Mouse (Mus musculus) ovary, postnatal 14 days (tissue): ENCODE measurements at regions not wholly inside any gene's neighbourhood (a gene's known extent, or its start where the extent isn't known, plus 50 kb on each side); places are given as distances from the start of the nearest gene placed in this dataset.
A peak's percentile ranks its signal among the peaks of the same experiment; 100 is the strongest.

Experiments
- DNase-seq: peaks from one replicate; pipeline ENCODE4 v3.0.0; 2022; ENCODE audit warnings: low spot score

GRCm38 (mm10) chr3:134105567-134105966 lies 130.7 kb upstream of the Cxxc4 start:
- DNase-seq = no peak

DNA sequence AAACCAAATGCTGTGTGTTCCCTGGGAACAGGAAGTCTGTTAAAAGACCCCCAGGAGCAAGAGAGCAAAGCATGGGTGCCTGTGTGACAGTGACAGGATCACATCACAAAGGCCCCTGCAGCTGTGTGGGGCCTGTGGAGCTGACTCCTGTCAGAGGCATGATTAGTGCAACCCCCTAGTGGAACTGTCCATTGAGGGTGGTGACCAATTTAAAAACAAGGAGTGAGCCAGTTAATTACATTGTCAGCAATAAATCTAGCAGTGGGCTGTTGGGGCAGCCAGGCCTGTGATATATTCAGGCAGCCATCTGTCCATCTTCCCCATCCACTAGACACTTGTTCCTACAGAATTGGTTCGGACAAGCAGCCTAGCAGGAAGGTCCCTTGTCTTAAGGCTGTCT lies 121.8 kb upstream of the Cxxc4 start:
- no peak for DNase-seq

DNA sequence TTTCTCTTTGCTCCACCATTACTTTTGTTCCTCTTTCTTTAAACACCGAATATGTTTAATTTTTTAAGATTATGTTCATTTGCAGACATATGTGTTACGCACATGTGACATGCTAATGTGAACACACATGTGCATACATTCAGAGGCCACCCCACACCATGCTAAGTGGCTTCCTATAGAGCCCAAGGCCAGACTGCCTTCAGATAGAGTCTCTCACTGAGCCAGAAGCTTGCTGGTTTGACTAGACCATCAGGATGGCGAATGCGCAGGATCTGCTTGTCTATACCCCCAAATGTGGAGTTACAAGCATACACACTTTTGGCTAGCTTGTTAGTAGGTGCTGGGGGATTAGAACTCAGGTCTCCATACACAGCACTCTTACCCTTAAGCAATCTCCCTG lies 121.3 kb upstream of the Cxxc4 start:
- no peak for DNase-seq

GRCm38 (mm10) chr3:134118898-134119297 lies 117.4 kb upstream of the Cxxc4 start:
- no peak for DNase-seq

DNA sequence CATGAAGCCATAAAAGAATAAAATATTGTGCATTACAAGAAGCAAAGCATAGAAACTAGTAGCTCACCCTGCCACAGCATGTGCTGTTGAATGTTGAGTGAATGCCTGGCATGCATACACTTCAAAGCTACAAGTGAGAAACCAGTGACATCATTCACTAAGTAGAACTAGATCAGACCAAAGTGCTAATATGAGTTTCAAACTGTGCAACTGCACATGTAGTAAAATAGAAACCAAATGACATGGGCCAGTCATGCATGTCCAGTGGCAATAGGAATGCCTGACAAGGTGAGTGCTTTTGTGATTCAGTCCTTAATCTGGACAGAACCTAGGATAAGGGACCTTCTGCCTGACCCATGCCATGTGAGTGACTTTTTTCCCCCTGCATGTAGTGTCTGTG lies 111.3 kb upstream of the Cxxc4 start:
- no peak for DNase-seq

DNA sequence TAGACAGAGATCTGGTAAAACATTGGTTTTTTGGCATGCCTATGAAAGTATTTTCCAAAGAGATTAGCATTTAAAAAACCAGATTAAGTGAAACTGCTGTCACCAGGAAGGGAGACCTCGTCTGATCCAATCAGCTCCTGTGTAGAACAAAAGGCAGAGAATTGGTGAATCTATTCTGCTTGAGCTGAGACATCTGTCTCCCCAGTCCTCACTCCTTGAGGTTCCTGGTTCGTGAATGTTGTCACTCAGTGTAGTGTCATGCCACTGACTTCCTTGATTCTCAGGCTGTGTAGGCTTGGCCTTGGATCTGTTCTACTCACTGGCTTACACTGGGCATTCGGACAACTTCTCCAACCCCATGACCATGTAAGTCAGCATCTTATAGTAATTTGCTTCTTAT lies 105.9 kb upstream of the Cxxc4 start:
- no peak for DNase-seq

GRCm38 (mm10) chr3:134145251-134145650 lies 91.0 kb upstream of the Cxxc4 start:
- DNase-seq = no peak

DNA sequence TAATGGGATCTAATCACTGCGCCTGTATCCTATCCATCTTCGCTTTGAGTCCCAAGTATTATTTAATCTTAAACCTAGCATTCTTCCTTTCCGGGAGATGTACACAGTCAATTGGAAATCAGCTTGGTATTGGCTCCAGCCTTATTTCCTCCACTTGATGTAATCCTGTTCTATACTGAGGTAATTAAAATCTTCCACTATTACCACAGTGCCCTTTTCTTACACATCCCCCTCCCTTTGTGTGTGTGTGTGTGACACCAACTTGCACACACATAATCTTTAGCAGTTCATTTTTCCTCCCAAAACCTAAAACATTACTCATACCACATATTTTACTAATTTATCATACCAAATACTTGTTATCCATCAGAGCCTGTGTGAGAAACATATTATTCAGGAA lies 90.3 kb upstream of the Cxxc4 start:
- no peak for DNase-seq

GRCm38 (mm10) chr3:134146373-134147224 lies 89.7 kb upstream of the Cxxc4 start:
- peak; percentile 3 for DNase-seq

GRCm38 (mm10) chr3:134162288-134162687 lies 74.0 kb upstream of the Cxxc4 start:
- no peak for DNase-seq

GRCm38 (mm10) chr3:134169922-134170321 lies 66.4 kb upstream of the Cxxc4 start:
- no peak for DNase-seq

- no peak for DNase-seq
Observed at GRCm38 (mm10) chr3:134172357-134172756, 63.9 kb upstream of the Cxxc4 start.

GRCm38 (mm10) chr3:134178491-134179054 lies 57.7 kb upstream of the Cxxc4 start:
- no peak for DNase-seq

DNA sequence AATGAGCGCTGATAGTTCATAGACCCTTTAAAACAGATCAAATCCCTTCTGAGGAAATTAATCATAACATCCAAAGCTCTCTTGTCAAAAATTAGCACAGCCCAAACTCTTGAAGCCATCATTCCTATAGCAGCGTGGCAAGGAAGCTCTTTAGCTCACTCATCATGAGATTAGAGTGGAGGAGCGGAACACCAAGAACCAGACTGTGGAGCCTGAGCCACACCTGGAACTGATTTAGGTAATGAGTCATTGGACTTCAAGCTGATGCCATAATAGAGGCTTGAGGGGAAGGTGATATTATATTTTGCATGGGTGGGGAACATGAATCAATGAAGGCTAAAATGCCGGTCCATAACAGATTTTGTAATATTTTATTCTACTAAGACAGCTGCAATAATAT lies 52.2 kb upstream of the Cxxc4 start:
- no peak for DNase-seq
